Mouse (Mus musculus) midbrain, embryonic 15.5 days (tissue): ENCODE results near the gene Sun1. TPM values are rescaled to one million over a fixed set of nuclear protein-coding genes. Genes with fewer than 3 reads are reported as not detected.

Experiments used
- ATAC-seq: fragments of 200-750 bp; cut with Nextera tagmentation; replicated peaks from 2 replicates; pipeline ENCODE4 v1.8.0; 2017; ENCODE audit warnings: moderate TSS enrichment
- H3K27ac ChIP-seq: fragments of 300-500 bp; sonication (generic); 2 replicates; pipeline ENCODE4 v1.5.1; 2015; ENCODE audit warnings: mild to moderate bottlenecking, inconsistent platforms
- H3K27me3 ChIP-seq: fragments of 300-500 bp; sonication (generic); replicated peaks from 2 replicates; pipeline ENCODE4 v1.6.1; 2015; ENCODE audit warnings: inconsistent platforms
- H3K36me3 ChIP-seq: fragments of 300-500 bp; sonication (generic); replicated peaks from 2 replicates; pipeline ENCODE4 v1.6.1; 2015; ENCODE audit warnings: inconsistent platforms
- H3K4me1 ChIP-seq: fragments of 300-500 bp; sonication (generic); 2 replicates; pipeline ENCODE4 v1.6.1; 2015; ENCODE audit warnings: inconsistent platforms
- H3K4me2 ChIP-seq: fragments of 300-500 bp; sonication (generic); 2 replicates; pipeline ENCODE4 v1.6.1; 2015; ENCODE audit warnings: inconsistent platforms, mild to moderate bottlenecking, moderate library complexity
- H3K4me3 ChIP-seq: fragments of 300-500 bp; sonication (generic); 2 replicates; pipeline ENCODE4 v1.5.1; 2015; ENCODE audit warnings: mild to moderate bottlenecking, inconsistent platforms
- H3K9ac ChIP-seq: fragments of 300-500 bp; sonication (generic); 2 replicates; pipeline ENCODE4 v1.6.1; 2015; ENCODE audit warnings: mild to moderate bottlenecking, inconsistent platforms
- H3K9me3 ChIP-seq: fragments of 300-500 bp; sonication (generic); 2 replicates; pipeline ENCODE4 v1.6.1; 2016; ENCODE audit warnings: inconsistent platforms
- WGBS: fragments of 180-500 bp; shearing (Covaris S2); methylation state at CpG from one replicate; pipeline ENCODE4 v1.1.7; 2015; ENCODE audit warnings: mixed read lengths; 5-methylcytosine and 5-hydroxymethylcytosine counted together
- polyA plus RNA-seq: library from polyadenylated mRNA; unstranded; fragments of >200 nt; fragmentation: Nextera tagmentation; extraction: Ambion mirVana; gene quantifications from 2 replicates; pipeline ENCODE4 v1.2.1, GENCODE M21; 2015

Sun1 gene
- 51.3 and 54.3 TPM in 2 replicates for polyA plus RNA-seq

DNA sequence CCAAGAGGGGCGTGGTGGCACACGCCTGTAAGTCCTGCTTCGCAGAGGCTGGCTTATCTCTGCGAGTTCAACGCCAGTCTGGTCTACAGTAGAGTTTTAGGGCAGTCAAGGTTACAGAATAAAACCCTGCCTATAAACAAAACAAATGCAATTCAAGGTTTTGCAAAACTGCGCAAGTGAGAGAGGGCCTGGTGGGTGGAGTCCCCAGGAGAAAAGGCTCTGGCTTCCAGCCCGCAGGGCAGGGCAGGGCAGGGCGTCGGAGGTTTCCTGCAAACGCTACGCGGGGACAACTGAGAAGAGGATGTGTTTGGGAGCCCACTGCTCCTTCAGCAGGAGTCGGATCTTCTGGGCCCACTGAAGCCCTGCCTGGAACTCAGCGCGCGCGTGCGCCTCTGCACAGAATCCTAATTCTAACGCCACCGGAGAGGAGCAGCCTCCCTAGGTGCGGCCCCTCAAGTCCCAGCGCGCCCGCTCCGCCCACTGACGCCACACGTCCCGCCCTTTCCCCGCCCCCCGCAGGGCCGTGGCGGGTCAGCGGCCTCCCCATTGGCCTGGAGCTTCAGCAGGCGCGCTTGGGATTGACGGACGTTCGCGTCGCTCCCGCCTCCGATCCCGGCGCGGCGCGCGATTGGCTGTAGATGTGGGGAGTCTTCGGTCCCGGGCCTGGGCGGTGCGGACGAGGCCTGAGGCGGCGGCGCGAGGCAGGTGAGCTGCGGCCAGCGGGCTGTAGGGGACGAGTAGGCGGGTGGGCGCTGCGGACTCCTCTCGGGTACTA, at the start of gene Sun1:
TSS of gene Sun1 (plus strand) at position 643 of the 775 bp plus-strand sequence.
- peak within 1 kb of the TSS; percentile 72 for H3K4me2 ChIP-seq
- peaks cover 23% of the 10 kb centered on the region for H3K4me1 ChIP-seq
- H3K4me3 ChIP-seq, result peak within 1 kb of the TSS; percentile 94
- H3K27ac ChIP-seq, result peak within 1 kb of the TSS; percentile 84
- H3K9ac ChIP-seq, result peak within 1 kb of the TSS; percentile 86
- no peaks in the 10 kb centered on the region for H3K9me3 ChIP-seq
- under 1% methylated on average over 62 of the region's 64 CpGs for WGBS
- no peaks in the 10 kb centered on the region for H3K27me3 ChIP-seq
- peak; percentile 99 for ATAC-seq
- H3K36me3 ChIP-seq, result no peaks in the 10 kb centered on the region

DNA sequence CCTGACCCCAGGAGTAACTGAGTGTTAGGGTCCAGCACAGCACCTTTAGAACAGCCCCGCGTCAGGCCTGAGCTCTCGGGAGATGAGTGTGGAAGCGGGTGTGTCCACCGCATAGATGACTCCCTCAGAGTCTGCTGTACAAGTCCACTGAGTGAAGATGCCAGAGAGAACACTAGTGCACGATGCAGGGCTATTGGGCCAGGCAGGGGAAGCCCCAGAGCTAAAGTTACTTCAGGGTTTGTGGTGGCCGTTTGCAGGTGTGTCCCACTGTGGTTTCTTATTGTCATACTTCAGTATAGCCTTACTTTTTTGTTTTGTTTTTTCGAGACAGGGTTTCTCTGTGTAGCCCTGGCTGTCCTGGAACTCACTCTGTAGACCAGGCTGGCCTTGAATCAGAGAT, 39.5 kb upstream of the Sun1 start:
- no peak overlapping the region for H3K4me2 ChIP-seq
- H3K27me3 ChIP-seq, result no peaks in the 10 kb centered on the region
- no peak overlapping the region for H3K4me3 ChIP-seq
- H3K36me3 ChIP-seq, result peaks cover 37% of the 10 kb centered on the region
- WGBS, result 88% methylated on average over 8 of the region's 8 CpGs
- H3K4me1 ChIP-seq, result no peaks in the 10 kb centered on the region
- H3K9me3 ChIP-seq, result no peaks in the 10 kb centered on the region
- H3K27ac ChIP-seq, result no peak overlapping the region
- ATAC-seq, result no peak
- H3K9ac ChIP-seq, result no peak overlapping the region

DNA sequence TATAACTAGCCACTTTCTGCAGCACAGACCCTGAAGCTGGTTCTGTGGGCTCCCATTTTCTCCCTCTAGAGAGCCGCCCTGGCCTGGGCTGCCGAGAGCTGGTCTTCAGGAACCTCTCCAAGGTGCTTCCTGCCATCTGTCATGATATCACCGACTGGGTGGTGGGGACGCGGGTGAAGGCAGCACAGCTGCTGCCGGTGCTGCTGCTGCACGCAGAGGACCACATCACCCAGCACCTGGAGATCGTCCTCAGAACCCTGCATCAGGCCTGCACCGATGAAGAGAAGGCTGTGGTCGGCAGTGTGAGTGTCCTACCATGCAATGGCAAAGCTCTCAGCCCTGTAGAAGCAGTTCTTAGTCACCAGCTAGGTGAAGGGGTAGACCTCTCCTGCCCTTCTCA, 38.8 kb upstream of the Sun1 start:
- no peak overlapping the region for H3K4me3 ChIP-seq

DNA sequence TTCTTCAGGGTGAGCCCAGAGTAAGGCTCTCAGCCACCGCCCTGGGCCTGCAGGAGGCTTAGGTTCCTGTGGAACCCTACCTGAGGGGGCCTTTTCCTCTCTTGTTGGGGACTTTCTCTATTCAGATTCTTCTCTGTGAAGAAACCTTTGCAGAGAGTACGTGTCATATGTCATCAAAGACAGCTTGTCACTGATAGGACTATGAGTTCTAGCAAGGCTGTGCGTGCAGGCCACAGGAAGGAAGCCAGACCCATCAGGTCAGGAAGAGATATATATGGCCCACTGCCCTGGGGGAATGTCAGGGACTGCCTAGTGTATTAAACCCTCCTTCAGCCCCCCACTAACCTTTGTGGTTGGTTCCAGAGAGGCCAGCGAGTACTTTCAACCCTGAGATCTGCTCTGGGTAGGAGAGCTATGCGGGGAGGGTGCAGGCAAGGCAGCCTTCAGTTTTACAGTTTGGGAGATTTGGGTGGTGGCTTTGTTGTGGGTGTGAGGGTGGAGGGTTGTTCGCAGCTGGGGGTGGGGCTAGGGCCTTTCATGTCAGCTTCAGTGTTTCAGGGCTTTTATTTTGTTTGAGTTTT, 33.6 kb upstream of the Sun1 start:
- H3K9ac ChIP-seq, result no peak overlapping the region
- H3K36me3 ChIP-seq, result peaks cover 36% of the 10 kb centered on the region
- no peak for ATAC-seq
- no peaks in the 10 kb centered on the region for H3K9me3 ChIP-seq
- H3K27ac ChIP-seq, result no peak overlapping the region
- H3K4me2 ChIP-seq, result no peak overlapping the region
- H3K4me3 ChIP-seq, result no peak overlapping the region
- no peaks in the 10 kb centered on the region for H3K27me3 ChIP-seq
- WGBS, result 94% methylated on average over 6 of the region's 6 CpGs
- no peaks in the 10 kb centered on the region for H3K4me1 ChIP-seq

More for the DNA sequence above, 38.8 kb upstream of the Sun1 start:
- ATAC-seq, result no peak
- no peak overlapping the region for H3K27ac ChIP-seq
- H3K9me3 ChIP-seq, result no peaks in the 10 kb centered on the region
- WGBS, result 93% methylated on average over 10 of the region's 10 CpGs
- H3K9ac ChIP-seq, result no peak overlapping the region
- H3K4me2 ChIP-seq, result no peak overlapping the region
- H3K27me3 ChIP-seq, result no peaks in the 10 kb centered on the region
- H3K36me3 ChIP-seq, result peaks cover 31% of the 10 kb centered on the region
- no peaks in the 10 kb centered on the region for H3K4me1 ChIP-seq

DNA sequence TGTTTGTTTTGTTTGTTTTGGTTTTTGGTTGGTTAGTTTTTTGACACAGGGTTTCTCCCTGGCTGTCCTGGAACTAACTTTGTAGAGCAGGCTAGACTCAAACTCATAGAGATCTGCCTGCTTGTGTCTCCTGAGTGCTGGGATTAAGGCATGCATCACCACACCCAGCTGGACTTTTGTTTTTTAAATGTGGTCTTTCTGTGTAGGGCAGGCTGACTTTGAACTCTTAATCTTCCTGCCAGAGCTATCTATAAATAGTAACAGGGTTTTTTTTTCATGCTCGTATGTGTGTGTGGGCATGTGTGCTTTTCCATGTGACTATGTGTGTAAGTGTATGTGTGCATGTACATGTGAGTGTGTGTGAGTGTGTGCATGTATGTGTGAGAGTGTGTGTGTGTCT, 32.9 kb upstream of the Sun1 start:
- H3K27ac ChIP-seq, result no peak overlapping the region
- H3K36me3 ChIP-seq, result peaks cover 37% of the 10 kb centered on the region
- no peak overlapping the region for H3K9ac ChIP-seq
- 85% methylated on average over 1 of the region's 1 CpGs for WGBS
- H3K9me3 ChIP-seq, result no peaks in the 10 kb centered on the region
- H3K4me2 ChIP-seq, result no peak overlapping the region
- H3K4me1 ChIP-seq, result no peaks in the 10 kb centered on the region
- ATAC-seq, result no peak
- H3K27me3 ChIP-seq, result no peaks in the 10 kb centered on the region
- no peak overlapping the region for H3K4me3 ChIP-seq

DNA sequence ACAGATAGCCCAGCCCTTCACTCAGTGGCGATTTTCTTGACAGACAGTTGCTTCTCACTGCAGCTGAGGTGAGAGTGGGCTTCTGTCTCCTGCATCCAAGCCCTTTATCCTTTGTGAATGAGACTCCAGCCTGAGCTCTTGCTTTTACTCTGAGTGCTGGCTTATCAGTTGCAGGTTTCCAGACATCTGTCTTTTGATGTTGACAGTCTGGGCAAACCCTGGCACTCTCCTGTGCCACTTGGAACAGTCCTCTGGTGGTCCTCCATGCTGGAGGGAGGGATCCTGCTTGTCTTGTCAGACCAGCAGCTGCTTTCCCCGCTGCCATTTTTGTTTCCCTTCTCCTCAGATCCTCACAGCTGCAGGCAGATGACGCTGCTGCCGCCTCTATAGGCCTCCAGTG, 28.5 kb upstream of the Sun1 start:
- no peak for ATAC-seq
- H3K9me3 ChIP-seq, result no peaks in the 10 kb centered on the region
- 94% methylated on average over 4 of the region's 4 CpGs for WGBS
- H3K27me3 ChIP-seq, result no peaks in the 10 kb centered on the region
- H3K4me3 ChIP-seq, result no peak overlapping the region
- H3K4me2 ChIP-seq, result no peak overlapping the region
- H3K36me3 ChIP-seq, result peaks cover 23% of the 10 kb centered on the region
- peaks cover 17% of the 10 kb centered on the region for H3K4me1 ChIP-seq
- H3K27ac ChIP-seq, result no peak overlapping the region
- H3K9ac ChIP-seq, result no peak overlapping the region

DNA sequence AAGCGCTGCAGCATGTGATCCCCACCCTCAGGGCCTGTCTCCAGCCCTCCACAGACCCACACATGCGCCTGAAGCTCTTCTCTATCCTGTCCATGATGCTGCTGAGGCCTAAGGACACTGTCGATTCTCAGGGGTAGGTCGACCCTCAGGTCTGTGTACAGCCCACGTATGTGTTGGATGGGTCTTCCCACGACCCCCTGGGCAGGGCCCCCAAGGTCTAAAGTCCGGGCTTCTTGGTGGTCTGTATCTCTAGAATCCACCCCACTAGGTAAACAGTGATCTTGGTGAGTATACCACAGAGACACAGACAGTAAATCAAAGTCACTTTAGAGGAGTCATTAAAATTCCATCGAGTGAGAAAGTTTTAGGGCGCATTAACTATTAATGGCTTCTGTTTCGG, 26.3 kb upstream of the Sun1 start:
- H3K4me1 ChIP-seq, result peaks cover 17% of the 10 kb centered on the region
- no peak overlapping the region for H3K9ac ChIP-seq
- 55% methylated on average over 10 of the region's 10 CpGs for WGBS

DNA sequence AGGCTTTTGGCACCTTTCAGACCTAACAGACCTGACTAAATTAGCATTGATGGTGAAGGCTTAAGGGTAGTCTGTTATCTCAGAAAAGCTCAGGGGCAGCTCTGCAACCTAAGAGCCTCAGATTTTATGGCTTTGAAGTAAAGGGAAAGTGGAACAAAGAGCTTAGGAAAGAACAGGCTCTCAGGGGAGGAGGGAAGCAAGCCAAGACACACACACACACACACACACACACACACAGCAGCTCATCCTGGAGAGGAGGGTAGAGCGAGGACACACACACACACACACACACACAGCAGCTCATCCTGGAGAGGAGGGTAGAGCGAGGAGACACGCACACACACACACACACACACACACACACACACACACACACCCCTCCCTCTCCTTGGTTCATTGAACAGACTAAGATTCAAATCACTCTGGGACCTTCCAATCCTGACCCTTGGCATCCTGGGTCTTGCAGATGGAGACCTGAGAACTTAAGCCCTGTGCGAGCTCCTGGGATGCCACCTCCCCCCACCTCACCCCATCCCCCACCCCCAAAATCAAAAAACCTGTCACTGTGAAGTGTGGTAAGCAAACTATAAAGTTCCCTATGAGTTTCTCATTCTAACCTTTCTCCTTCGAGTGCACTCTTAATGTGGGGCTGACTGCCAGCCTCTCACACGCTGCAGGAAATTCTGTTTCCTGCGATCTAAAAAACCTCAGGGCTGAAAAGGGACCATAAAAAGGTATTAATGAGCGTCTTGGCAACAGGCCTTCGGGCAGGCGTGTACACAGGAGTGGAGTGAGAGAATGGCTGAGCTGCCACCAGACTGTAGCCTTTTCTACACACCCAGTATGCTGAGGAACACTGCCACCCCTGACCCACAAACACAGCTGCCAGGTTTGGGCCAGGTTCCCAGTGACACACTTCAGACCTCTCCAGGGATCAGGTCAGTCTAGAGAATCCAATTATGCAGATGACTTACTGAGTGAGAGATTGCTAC, 25.6 kb upstream of the Sun1 start:
- WGBS, result 40% methylated on average over 8 of the region's 10 CpGs
- peaks cover 18% of the 10 kb centered on the region for H3K36me3 ChIP-seq
- H3K4me2 ChIP-seq, result no peak overlapping the region
- H3K27ac ChIP-seq, result peak overlapping the region; percentile 67; the same call in 1 of the 2 replicates
- H3K4me1 ChIP-seq, result peaks cover 17% of the 10 kb centered on the region
- H3K27me3 ChIP-seq, result no peaks in the 10 kb centered on the region
- no peaks in the 10 kb centered on the region for H3K9me3 ChIP-seq
- peak; percentile 73 for ATAC-seq
- H3K9ac ChIP-seq, result no peak overlapping the region
- H3K4me3 ChIP-seq, result no peak overlapping the region

More for the DNA sequence above, 26.3 kb upstream of the Sun1 start:
- peaks cover 18% of the 10 kb centered on the region for H3K36me3 ChIP-seq
- peak overlapping the region; percentile 67 for H3K27ac ChIP-seq
- H3K4me2 ChIP-seq, result no peak overlapping the region
- ATAC-seq, result peak; percentile 51; the same call in 1 of the 2 replicates
- H3K9me3 ChIP-seq, result no peaks in the 10 kb centered on the region
- no peaks in the 10 kb centered on the region for H3K27me3 ChIP-seq
- H3K4me3 ChIP-seq, result no peak overlapping the region

DNA sequence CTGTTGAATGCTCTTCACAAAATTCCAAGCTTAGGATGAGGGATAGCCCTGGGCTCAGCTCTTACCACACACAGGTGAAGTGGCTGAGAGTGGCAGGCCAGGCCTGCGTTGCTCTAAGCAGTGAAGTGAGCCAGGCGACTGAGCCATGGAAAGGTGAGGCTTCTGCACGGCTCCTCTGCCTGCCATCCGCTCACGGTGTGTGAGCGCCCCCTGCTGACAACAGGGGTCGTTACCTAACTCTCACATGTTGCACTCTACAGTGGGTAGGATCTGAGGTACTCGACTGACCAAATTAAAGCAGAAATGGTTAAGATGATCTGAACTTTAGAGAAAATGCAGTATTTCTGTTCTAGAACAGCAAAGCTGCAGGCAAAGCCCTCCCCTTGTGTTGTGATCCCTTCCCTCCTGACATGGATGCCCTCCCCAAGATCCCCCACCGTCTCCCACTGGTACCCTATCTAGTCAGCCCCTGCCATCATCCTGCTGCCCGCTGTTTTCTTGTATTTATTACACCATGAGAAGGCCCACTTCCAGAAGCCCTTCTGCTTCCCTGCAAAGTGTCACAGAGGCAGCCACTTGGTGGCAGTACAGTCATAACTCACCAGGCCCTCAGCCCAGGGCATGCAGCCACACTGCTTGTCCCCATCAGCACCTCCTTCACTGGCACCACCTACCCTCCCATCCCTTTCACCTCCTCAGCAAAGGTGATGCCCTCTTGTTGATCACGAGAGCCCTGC, 21.4 kb upstream of the Sun1 start:
- Histone ChIP-seq H3K9ac (no peak overlapping the region), H3K36me3 (0 out of 2 replicates have a peak, but pooled peaks cover 24% of the 10 kb centered on the region), H3K4me3 (no peak overlapping the region), H3K4me1 (peaks cover 14% of the 10 kb centered on the region), H3K27ac (no peak overlapping the region), H3K4me2 (no peak overlapping the region), H3K27me3 (no peaks in the 10 kb centered on the region), H3K9me3 (no peaks in the 10 kb centered on the region)
- peak; percentile 79; the same call in 1 of the 2 replicates for ATAC-seq
- 26% methylated on average over 11 of the region's 11 CpGs for WGBS

DNA sequence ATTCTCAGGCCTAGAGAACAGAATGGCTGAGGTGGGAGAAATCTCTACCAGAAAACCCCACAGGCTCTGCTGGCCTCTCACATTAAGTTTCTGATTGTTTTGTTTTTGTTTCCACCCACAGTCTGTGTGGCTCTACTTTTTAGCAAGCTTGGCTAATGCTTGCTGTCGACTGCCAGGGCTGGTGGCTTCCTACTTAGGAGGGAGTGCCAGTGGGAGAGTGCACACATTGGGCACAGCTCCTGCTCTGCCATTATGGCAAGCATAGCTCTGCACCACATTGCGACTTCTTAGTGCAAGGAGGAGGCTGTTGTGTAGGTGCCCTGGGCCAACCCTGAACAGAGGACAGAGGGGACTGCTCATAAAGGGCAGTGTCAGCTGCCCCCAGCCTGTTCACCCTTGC, 17.3 kb upstream of the Sun1 start:
- H3K9ac ChIP-seq, result no peak overlapping the region
- H3K36me3 ChIP-seq, result peaks cover 29% of the 10 kb centered on the region; the same call in 1 of the 2 replicates
- no peak overlapping the region for H3K4me3 ChIP-seq
- H3K9me3 ChIP-seq, result no peaks in the 10 kb centered on the region
- H3K4me1 ChIP-seq, result no peaks in the 10 kb centered on the region
- ATAC-seq, result no peak
- 95% methylated on average over 2 of the region's 2 CpGs for WGBS
- H3K27me3 ChIP-seq, result no peaks in the 10 kb centered on the region
- no peak overlapping the region for H3K27ac ChIP-seq
- no peak overlapping the region for H3K4me2 ChIP-seq

DNA sequence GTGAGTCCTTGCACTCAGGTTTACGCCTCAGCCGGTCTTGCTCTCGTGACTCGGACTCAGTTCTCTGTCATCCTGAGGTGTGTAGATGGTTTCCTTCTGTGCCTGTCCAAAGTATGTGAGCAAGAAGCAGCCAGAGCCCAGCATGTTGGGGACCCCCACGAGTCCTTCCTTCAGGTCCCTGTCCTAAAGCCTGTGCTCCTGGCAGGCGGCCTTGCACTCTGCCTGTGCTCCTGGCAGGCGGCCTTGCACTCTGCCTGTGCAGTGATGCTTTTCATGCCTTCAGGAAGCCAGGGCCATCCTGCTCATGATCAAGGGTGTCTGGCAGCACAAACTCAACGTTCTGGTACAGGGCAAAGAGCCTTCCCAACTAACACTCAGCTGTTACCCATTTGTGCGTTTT, 16.8 kb upstream of the Sun1 start:
- ATAC-seq, result no peak
- H3K4me3 ChIP-seq, result no peak overlapping the region
- no peak overlapping the region for H3K27ac ChIP-seq
- H3K27me3 ChIP-seq, result no peaks in the 10 kb centered on the region
- H3K9me3 ChIP-seq, result no peaks in the 10 kb centered on the region
- H3K36me3 ChIP-seq, result peaks cover 28% of the 10 kb centered on the region; the same call in 1 of the 2 replicates
- H3K4me1 ChIP-seq, result no peaks in the 10 kb centered on the region
- H3K9ac ChIP-seq, result no peak overlapping the region
- 90% methylated on average over 9 of the region's 9 CpGs for WGBS
- no peak overlapping the region for H3K4me2 ChIP-seq
